Mouse (Mus musculus) heart, embryonic 14.5 days (tissue): ENCODE measurements around the gene Mfap1a. TPM values are rescaled to one million over a fixed set of nuclear protein-coding genes. Genes with fewer than 3 reads are reported as not detected.
"Not testable (repeated sequence)": the region's sequence is repeated elsewhere in the genome, so short reads cannot be mapped to it uniquely, and the experiment has no call there.

Source experiments
- ATAC-seq: fragments of 200-750 bp; cut with Nextera tagmentation; 2 replicates; pipeline ENCODE4 v1.8.0; 2017; ENCODE audit warnings: low read depth, moderate TSS enrichment; ENCODE audit not compliant: insufficient number of reproducible peaks, insufficient read depth, low FRiP score
- H3K27ac ChIP-seq, 2 experiments: fragments of 200-500 bp in 1 of 2; fragments of 300-500 bp in 1 of 2; sonication (generic) in 1 of 2; replicated peaks in 1 of 2; 2 replicates each; pipeline ENCODE4 v1.5.1; 2012 to 2014; ENCODE audit warnings: low read depth in 2 of 2, low read length in 2 of 2, control low read depth in 1 of 2, mild to moderate bottlenecking in 1 of 2, mixed read lengths in 1 of 2; ENCODE audit not compliant: control insufficient read depth in 1 of 2, insufficient read depth in 1 of 2
- H3K27me3 ChIP-seq: fragments of 300-500 bp; sonication (generic); 2 replicates; pipeline ENCODE4 v1.6.1; 2014; ENCODE audit warnings: mild to moderate bottlenecking, low read length, control low read depth; ENCODE audit not compliant: control insufficient read depth, insufficient read depth
- H3K36me3 ChIP-seq: fragments of 300-500 bp; sonication (generic); 2 replicates; pipeline ENCODE4 v1.6.1; 2014; ENCODE audit warnings: mild to moderate bottlenecking, control low read depth, low read length, mixed read lengths; ENCODE audit not compliant: control insufficient read depth, insufficient read depth
- H3K4me1 ChIP-seq, 2 experiments: fragments of 200-500 bp in 1 of 2; fragments of 300-500 bp in 1 of 2; sonication (generic) in 1 of 2; 2 replicates each; pipeline ENCODE4 v1.6.1; 2012 to 2014; ENCODE audit warnings: low read length in 2 of 2, control low read depth in 1 of 2, mixed read lengths in 1 of 2; ENCODE audit not compliant: control insufficient read depth in 2 of 2, insufficient read depth in 2 of 2
- H3K4me2 ChIP-seq: fragments of 300-500 bp; sonication (generic); 2 replicates; pipeline ENCODE4 v1.6.1; 2014; ENCODE audit warnings: mild to moderate bottlenecking, low read length
- H3K4me3 ChIP-seq, 2 experiments: fragments of 200-500 bp in 1 of 2; fragments of 300-500 bp in 1 of 2; sonication (generic) in 1 of 2; 2 replicates each; pipeline ENCODE4 v1.5.1; 2012 to 2014; ENCODE audit warnings: low read length in 2 of 2, mild to moderate bottlenecking in 2 of 2, control low read depth in 1 of 2, low read depth in 1 of 2, moderate library complexity in 1 of 2; ENCODE audit not compliant: control insufficient read depth in 1 of 2, insufficient read depth in 1 of 2
- H3K9ac ChIP-seq: fragments of 300-500 bp; sonication (generic); 2 replicates; pipeline ENCODE4 v1.6.1; 2014; ENCODE audit warnings: mild to moderate bottlenecking, low read length
- H3K9me3 ChIP-seq: fragments of 300-500 bp; sonication (generic); 2 replicates; pipeline ENCODE4 v1.6.1; 2016; ENCODE audit warnings: low read length, control low read depth; ENCODE audit not compliant: control insufficient read depth
- whole genome bisulfite sequencing: fragments of 180-500 bp; shearing (Covaris S2); extraction: QIAGEN DNeasy Blood & Tissue Kit; methylation state at CpG from one replicate; pipeline ENCODE4 v1.1.7; 2014; 5-methylcytosine and 5-hydroxymethylcytosine counted together
- polyA plus RNA-seq: library from polyadenylated mRNA; unstranded; fragments of >200 nt; fragmentation: Nextera tagmentation; extraction: Ambion mirVana; gene quantifications from 2 replicates; pipeline ENCODE4 v1.2.1, GENCODE M21; 2014

Mfap1a gene
- polyA plus RNA-seq, 1 experiment from 2014 or later, result 18.3 TPM

DNA sequence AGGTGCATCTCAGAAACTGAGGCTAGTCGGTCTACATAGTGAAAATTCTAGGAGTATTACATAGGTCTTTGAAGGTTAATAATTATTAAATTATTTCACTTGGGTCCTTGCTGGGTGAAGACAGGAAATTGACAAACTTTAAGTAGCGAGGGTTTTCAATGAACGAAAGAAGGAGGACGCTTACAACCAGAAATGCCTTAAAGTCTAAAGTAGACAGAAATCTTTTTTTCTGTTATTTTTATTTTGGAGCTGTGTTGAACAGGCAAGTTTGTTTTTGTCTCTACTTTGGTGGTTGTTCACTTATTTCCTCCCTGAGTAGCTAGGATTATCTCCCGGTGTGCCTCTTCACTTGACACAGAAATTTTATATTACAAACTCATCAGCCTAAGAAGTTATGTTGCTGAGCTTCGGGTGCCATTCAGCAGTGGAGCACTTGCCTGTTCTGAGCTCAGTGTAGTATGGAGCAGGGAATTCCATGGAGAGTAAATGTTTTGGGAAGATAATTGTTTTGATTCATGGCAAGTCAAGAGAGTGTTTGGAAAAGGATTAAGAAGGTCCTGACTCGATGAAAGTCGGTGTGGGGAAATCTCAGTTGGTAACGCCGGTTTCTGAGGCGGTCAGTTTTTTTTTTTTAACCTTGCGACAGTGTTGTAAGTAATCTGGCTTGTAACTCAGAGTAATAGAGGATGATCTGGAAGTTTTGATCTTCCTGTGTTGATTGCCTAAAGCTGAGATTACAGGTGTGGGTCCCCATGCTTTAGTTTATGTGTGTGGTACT, 897 bp upstream of the Mfap1a start:
- peak overlapping the region; percentile 78 for H3K9ac ChIP-seq
- 14% methylated on average over 12 of the region's 12 CpGs for WGBS
- H3K9me3 ChIP-seq, result no peaks in the 10 kb centered on the region
- peaks cover 0 to 17% of the 10 kb centered on the region in 2 experiments for H3K4me1 ChIP-seq
- H3K27me3 ChIP-seq, result no peaks in the 10 kb centered on the region
- peaks cover 18% of the 10 kb centered on the region for H3K36me3 ChIP-seq
- H3K4me3 ChIP-seq, result peak overlapping the region; percentile 52 to 70; a peak in 3 of 4 replicates
- H3K27ac ChIP-seq, result peak overlapping the region in 1 of 2 experiments; percentile 9; a peak in 1 of 4 replicates
- ATAC-seq, result no peak
- peak overlapping the region; percentile 79 for H3K4me2 ChIP-seq

GRCm38 (mm10) chr2:121501550-121501949, 4.9 kb downstream of the Mfap1a start:
- not testable (repeated sequence) for H3K4me1 ChIP-seq, H3K27me3 ChIP-seq, H3K9ac ChIP-seq, ATAC-seq, H3K9me3 ChIP-seq, H3K4me3 ChIP-seq, H3K27ac ChIP-seq, H3K36me3 ChIP-seq, H3K4me2 ChIP-seq
- 100% methylated on average over 1 of the region's 6 CpGs for WGBS

- not testable (repeated sequence) for H3K9ac ChIP-seq, H3K4me2 ChIP-seq, H3K4me1 ChIP-seq, H3K9me3 ChIP-seq, ATAC-seq, H3K36me3 ChIP-seq, H3K27me3 ChIP-seq, H3K4me3 ChIP-seq, H3K27ac ChIP-seq
- 75% methylated on average over 1 of the region's 2 CpGs for WGBS
Observed at GRCm38 (mm10) chr2:121484403-121484802, 22.1 kb downstream of the Mfap1a start.

GRCm38 (mm10) chr2:121483576-121483975, 22.9 kb downstream of the Mfap1a start:
- Histone ChIP-seq H3K4me3 (no peak overlapping the region), H3K4me2 (no peak overlapping the region), H3K27ac (no peak overlapping the region), H3K27me3 (no peaks in the 10 kb centered on the region), H3K9ac (no peak overlapping the region), H3K9me3 (no peaks in the 10 kb centered on the region), H3K36me3 (no peaks in the 10 kb centered on the region), H3K4me1 (no peaks in the 10 kb centered on the region)
- ATAC-seq, result no peak
- WGBS, result 75% methylated on average over 8 of the region's 8 CpGs

DNA sequence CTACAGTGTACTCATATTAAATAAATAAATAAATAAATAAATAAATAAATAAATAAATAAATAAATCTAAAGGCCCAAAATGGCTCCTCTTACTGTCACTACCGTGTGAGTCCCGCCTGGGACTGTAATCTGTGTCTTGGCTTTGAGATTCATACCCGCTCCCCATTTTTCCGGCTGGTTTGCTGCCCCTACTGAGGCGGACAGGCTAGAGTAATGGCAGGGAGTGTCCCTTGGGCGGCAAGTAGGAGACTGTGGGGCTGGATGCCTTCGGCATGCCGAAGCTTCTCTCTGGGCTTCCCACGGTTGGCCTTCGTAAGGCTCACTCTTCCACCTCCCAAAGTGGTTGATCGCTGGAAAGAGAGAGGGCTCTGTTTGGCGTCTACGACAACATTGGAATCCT, 25.5 kb downstream of the Mfap1a start:
- not testable (repeated sequence) for H3K4me1 ChIP-seq, H3K27ac ChIP-seq, H3K36me3 ChIP-seq, H3K4me2 ChIP-seq, ATAC-seq, H3K9ac ChIP-seq, H3K27me3 ChIP-seq, H3K4me3 ChIP-seq, H3K9me3 ChIP-seq
- 78% methylated on average over 13 of the region's 13 CpGs for WGBS

DNA sequence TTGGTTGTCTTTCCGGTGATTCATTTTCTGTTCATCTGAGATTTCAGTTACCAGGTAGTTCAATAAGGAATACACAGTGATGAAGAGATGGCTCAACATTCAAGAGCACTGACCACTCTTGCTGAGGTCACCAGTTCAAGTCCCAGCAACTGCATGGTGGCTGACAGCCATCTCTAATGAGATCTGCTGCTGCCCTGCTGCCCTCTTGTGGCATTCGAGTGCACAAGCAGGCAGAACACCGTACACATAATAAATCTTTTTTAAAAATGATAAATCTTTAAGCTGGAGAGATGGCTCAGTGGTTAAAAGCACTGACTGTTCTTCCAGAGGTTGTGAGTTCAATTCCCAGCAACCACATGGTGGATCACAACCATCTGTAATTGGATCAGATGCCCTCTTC, 26.0 kb downstream of the Mfap1a start:
- Histone ChIP-seq H3K9ac (no peak overlapping the region), H3K36me3 (no peaks in the 10 kb centered on the region), H3K4me3 (no peak overlapping the region), H3K27me3 (no peaks in the 10 kb centered on the region), H3K27ac (no peak overlapping the region), H3K4me1 (no peaks in the 10 kb centered on the region), H3K9me3 (no peaks in the 10 kb centered on the region), H3K4me2 (no peak overlapping the region)
- WGBS, result 55% methylated on average over 3 of the region's 3 CpGs
- ATAC-seq, result no peak

DNA sequence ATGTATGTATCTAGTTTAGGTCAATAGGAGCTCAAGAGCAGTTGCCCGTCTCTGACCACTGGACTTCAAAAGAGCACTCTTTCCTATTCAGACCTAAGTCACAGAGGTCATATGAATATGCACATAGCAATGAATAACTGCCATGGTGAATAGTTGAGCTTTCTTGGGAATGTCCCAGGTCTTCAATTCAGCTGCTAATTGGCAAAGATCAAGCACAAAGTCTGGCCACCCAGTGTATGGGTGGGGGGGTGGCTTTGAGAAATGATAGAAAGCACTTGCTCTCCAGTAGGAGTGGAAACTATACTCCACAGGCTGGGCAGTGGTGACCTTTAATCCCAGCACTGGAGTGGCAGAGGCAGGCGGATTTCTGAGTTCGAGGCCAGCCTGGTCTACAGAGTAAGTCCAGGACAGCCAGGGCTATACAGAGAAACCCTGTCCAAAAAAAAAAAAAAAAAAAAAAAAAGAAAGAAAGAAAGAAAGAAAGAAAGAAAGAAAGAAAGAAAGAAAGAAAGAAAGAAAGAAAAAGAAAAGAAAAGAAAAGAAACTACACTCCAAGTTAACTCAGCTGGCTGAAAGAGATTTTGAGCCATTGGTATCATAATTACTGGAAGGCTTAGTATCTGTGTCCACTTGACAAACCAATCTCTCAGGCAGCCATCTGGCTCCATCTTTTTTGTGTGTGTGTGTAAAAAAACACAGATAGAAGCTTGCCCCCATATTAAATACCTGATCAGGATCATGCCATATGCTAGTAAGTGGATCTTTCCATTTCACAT, 28.8 kb downstream of the Mfap1a start:
- no peaks in the 10 kb centered on the region for H3K27me3 ChIP-seq
- no peak overlapping the region for H3K4me2 ChIP-seq
- no peak overlapping the region for H3K27ac ChIP-seq
- no peak for ATAC-seq
- 81% methylated on average over 3 of the region's 3 CpGs for WGBS
- no peak overlapping the region for H3K9ac ChIP-seq
- H3K4me3 ChIP-seq, result no peak overlapping the region
- no peaks in the 10 kb centered on the region for H3K4me1 ChIP-seq
- H3K36me3 ChIP-seq, result no peaks in the 10 kb centered on the region
- H3K9me3 ChIP-seq, result no peaks in the 10 kb centered on the region
